Mouse (Mus musculus) liver, embryonic 14.5 days (tissue): ENCODE data around the gene Fmnl3.

Experiments
- CTCF ChIP-seq: IDR thresholded peaks from 2 replicates; pipeline ENCODE4 v1.5.1; 2016; ENCODE audit warnings: antibody characterized with exemption, low read depth, control low read depth
- EP300 ChIP-seq: IDR thresholded peaks from 2 replicates; pipeline ENCODE4 v1.6.1; 2016; ENCODE audit warnings: antibody characterized with exemption, low read depth

DNA sequence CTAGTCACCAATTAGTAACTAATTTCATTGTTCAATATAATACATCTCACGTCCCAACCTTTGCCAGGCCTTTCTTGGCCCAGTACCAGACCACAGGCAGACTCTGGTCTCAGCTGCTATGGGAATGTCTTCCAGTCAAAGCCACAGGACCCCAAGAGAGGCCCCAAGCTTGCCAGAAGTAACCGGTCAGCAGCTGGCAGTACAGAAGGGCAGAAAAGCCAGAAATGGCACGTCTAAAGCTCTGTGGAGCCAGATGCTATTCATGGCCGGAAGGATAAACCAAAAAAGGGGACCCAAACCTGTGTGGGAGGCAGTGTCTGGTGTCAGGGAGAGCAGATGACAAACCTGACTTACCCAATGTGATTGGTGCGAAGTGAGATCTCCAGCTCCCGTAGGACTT is 35.8 kb downstream of the Fmnl3 start:
- TF ChIP-seq CTCF (no peak), EP300 (no peak)
